Mouse (Mus musculus) hindbrain, embryonic 16.5 days (tissue): Measurements from ENCODE around the gene 6330409D20Rik. TPM values are rescaled to one million over a fixed set of nuclear protein-coding genes. Genes with fewer than 3 reads are reported as not detected.

Experiments used
- ATAC-seq: fragments of 200-750 bp; cut with Nextera tagmentation; 2 replicates; pipeline ENCODE4 v1.8.0; 2017; ENCODE audit warnings: moderate TSS enrichment, moderate library complexity
- H3K27ac ChIP-seq: fragments of 300-500 bp; sonication (generic); 2 replicates; pipeline ENCODE4 v1.5.1; 2014; ENCODE audit warnings: low read depth, mild to moderate bottlenecking, control low read depth, low read length, moderate library complexity
- H3K27me3 ChIP-seq: fragments of 300-500 bp; sonication (generic); replicated peaks from 2 replicates; pipeline ENCODE4 v1.6.1; 2014; ENCODE audit warnings: low read length; ENCODE audit not compliant: control insufficient read depth, insufficient read depth
- H3K36me3 ChIP-seq: fragments of 300-500 bp; sonication (generic); 2 replicates; pipeline ENCODE4 v1.6.1; 2014; ENCODE audit warnings: mild to moderate bottlenecking, low read length, moderate library complexity, mixed read lengths; ENCODE audit not compliant: control insufficient read depth, insufficient read depth
- H3K4me1 ChIP-seq: fragments of 300-500 bp; sonication (generic); 2 replicates; pipeline ENCODE4 v1.6.1; 2014; ENCODE audit warnings: low read depth, low read length; ENCODE audit not compliant: control insufficient read depth, insufficient read depth
- H3K4me2 ChIP-seq: fragments of 300-500 bp; sonication (generic); 2 replicates; pipeline ENCODE4 v1.6.1; 2014; ENCODE audit warnings: mild to moderate bottlenecking, low read length, control low read depth, moderate library complexity
- H3K4me3 ChIP-seq: fragments of 300-500 bp; sonication (generic); 2 replicates; pipeline ENCODE4 v1.5.1; 2014; ENCODE audit warnings: mild to moderate bottlenecking, low read length, control low read depth, moderate library complexity
- H3K9ac ChIP-seq: fragments of 300-500 bp; sonication (generic); 2 replicates; pipeline ENCODE4 v1.6.1; 2014; ENCODE audit warnings: low read depth, mild to moderate bottlenecking, control low read depth, low read length, moderate library complexity
- H3K9me3 ChIP-seq: fragments of 300-500 bp; sonication (generic); 2 replicates; pipeline ENCODE4 v1.6.1; 2014; ENCODE audit warnings: mild to moderate bottlenecking, low read length, moderate library complexity; ENCODE audit not compliant: control insufficient read depth
- WGBS: fragments of 180-500 bp; shearing (Covaris S2); extraction: QIAGEN DNeasy Blood & Tissue Kit; methylation state at CpG from one replicate; pipeline ENCODE4 v1.1.7; 2014; 5-methylcytosine and 5-hydroxymethylcytosine counted together
- polyA plus RNA-seq: library from polyadenylated mRNA; unstranded; fragments of >200 nt; fragmentation: Nextera tagmentation; extraction: Ambion mirVana; gene quantifications from 2 replicates; pipeline ENCODE4 v1.2.1, GENCODE M21; 2015

6330409D20Rik gene
- polyA plus RNA-seq, 1 experiment from 2014 or later = 2.6 TPM

GRCm38 (mm10) chr2:32749082-32749481, 8.3 kb upstream of the 6330409D20Rik start:
- ATAC-seq = no peak
- Histone ChIP-seq H3K9me3 (no peaks in the 10 kb centered on the region), H3K4me1 (peaks cover 6% of the 10 kb centered on the region), H3K4me2 (no peak overlapping the region), H3K27me3 (no peaks in the 10 kb centered on the region), H3K4me3 (no peak overlapping the region), H3K9ac (no peak overlapping the region), H3K27ac (no peak overlapping the region), H3K36me3 (peaks cover 49% of the 10 kb centered on the region)
- 88% methylated on average over 16 of the region's 16 CpGs for WGBS

GRCm38 (mm10) chr2:32744272-32744982, 3.6 kb upstream of the 6330409D20Rik start:
- peaks cover 19% of the 10 kb centered on the region for H3K4me1 ChIP-seq
- peaks cover 35% of the 10 kb centered on the region for H3K36me3 ChIP-seq
- H3K27me3 ChIP-seq = no peaks in the 10 kb centered on the region
- H3K27ac ChIP-seq = no peak overlapping the region
- H3K4me3 ChIP-seq = no peak overlapping the region
- H3K4me2 ChIP-seq = no peak overlapping the region
- no peak overlapping the region; the same call in 1 of the 2 replicates for H3K9ac ChIP-seq
- 73% methylated on average over 15 of the region's 15 CpGs for WGBS
- H3K9me3 ChIP-seq = no peaks in the 10 kb centered on the region
- no peak for ATAC-seq

- 7% methylated on average over 18 of the region's 18 CpGs for WGBS
- H3K27ac ChIP-seq = peak overlapping the region; percentile 86
- H3K9me3 ChIP-seq = no peaks in the 10 kb centered on the region
- peak overlapping the region; percentile 81 for H3K4me3 ChIP-seq
- peaks cover 19% of the 10 kb centered on the region for H3K36me3 ChIP-seq
- H3K4me1 ChIP-seq = peaks cover 19% of the 10 kb centered on the region
- no peaks in the 10 kb centered on the region for H3K27me3 ChIP-seq
- peak overlapping the region; percentile 90 for H3K9ac ChIP-seq
- H3K4me2 ChIP-seq = peak overlapping the region; percentile 64
- ATAC-seq = peak; percentile 93
These were observed 1.3 kb upstream of the 6330409D20Rik start for GRCm38 (mm10) chr2:32742173-32742531.

- Histone ChIP-seq H3K4me1 (peaks cover 19% of the 10 kb centered on the region), H3K9ac (peak overlapping the region; percentile 90), H3K27ac (peak overlapping the region; percentile 86), H3K4me2 (peak overlapping the region; percentile 64), H3K4me3 (peak overlapping the region; percentile 81), H3K36me3 (peaks cover 13% of the 10 kb centered on the region), H3K27me3 (no peaks in the 10 kb centered on the region), H3K9me3 (no peaks in the 10 kb centered on the region)
- peak; percentile 58 for ATAC-seq
- WGBS = under 1% methylated on average over 56 of the region's 58 CpGs
These were observed 707 bp upstream of the 6330409D20Rik start for GRCm38 (mm10) chr2:32741273-32742172.

- H3K27ac ChIP-seq = no peak overlapping the region
- H3K4me3 ChIP-seq = no peak overlapping the region
- no peak overlapping the region for H3K4me2 ChIP-seq
- peaks cover 19% of the 10 kb centered on the region for H3K4me1 ChIP-seq
- 66% methylated on average over 4 of the region's 4 CpGs for WGBS
- no peaks in the 10 kb centered on the region for H3K36me3 ChIP-seq
- no peak for ATAC-seq
- no peaks in the 10 kb centered on the region for H3K27me3 ChIP-seq
- no peak overlapping the region for H3K9ac ChIP-seq
- no peaks in the 10 kb centered on the region for H3K9me3 ChIP-seq
These were observed 1.5 kb downstream of the 6330409D20Rik start for GRCm38 (mm10) chr2:32739311-32739710.

GRCm38 (mm10) chr2:32737008-32737407, 3.8 kb downstream of the 6330409D20Rik start:
- Histone ChIP-seq H3K9ac (no peak overlapping the region), H3K4me3 (no peak overlapping the region), H3K27me3 (no peaks in the 10 kb centered on the region), H3K4me1 (peaks cover 5% of the 10 kb centered on the region), H3K9me3 (no peaks in the 10 kb centered on the region), H3K4me2 (no peak overlapping the region), H3K36me3 (no peaks in the 10 kb centered on the region), H3K27ac (no peak overlapping the region)
- 58% methylated on average over 6 of the region's 6 CpGs for WGBS
- no peak for ATAC-seq

- ATAC-seq = no peak
- H3K4me1 ChIP-seq = peaks cover 5% of the 10 kb centered on the region
- no peak overlapping the region; the same call in 1 of the 2 replicates for H3K9ac ChIP-seq
- H3K27ac ChIP-seq = no peak overlapping the region
- H3K4me2 ChIP-seq = no peak overlapping the region
- WGBS = 27% methylated on average over 3 of the region's 3 CpGs
- H3K4me3 ChIP-seq = no peak overlapping the region
- H3K9me3 ChIP-seq = no peaks in the 10 kb centered on the region
- H3K36me3 ChIP-seq = no peaks in the 10 kb centered on the region
- H3K27me3 ChIP-seq = no peaks in the 10 kb centered on the region
These were observed 4.4 kb downstream of the 6330409D20Rik start for GRCm38 (mm10) chr2:32736306-32736829.

GRCm38 (mm10) chr2:32734933-32735332, 5.9 kb downstream of the 6330409D20Rik start:
- no peak overlapping the region for H3K9ac ChIP-seq
- H3K27me3 ChIP-seq = no peaks in the 10 kb centered on the region
- no peak overlapping the region for H3K4me2 ChIP-seq
- H3K27ac ChIP-seq = no peak overlapping the region
- H3K9me3 ChIP-seq = no peaks in the 10 kb centered on the region
- ATAC-seq = no peak
- H3K36me3 ChIP-seq = no peaks in the 10 kb centered on the region
- H3K4me1 ChIP-seq = no peaks in the 10 kb centered on the region
- H3K4me3 ChIP-seq = no peak overlapping the region
- 52% methylated on average over 4 of the region's 4 CpGs for WGBS

- H3K9ac ChIP-seq = no peak overlapping the region
- no peak overlapping the region for H3K4me3 ChIP-seq
- H3K27me3 ChIP-seq = no peaks in the 10 kb centered on the region
- H3K4me1 ChIP-seq = no peaks in the 10 kb centered on the region
- H3K9me3 ChIP-seq = no peaks in the 10 kb centered on the region
- no peaks in the 10 kb centered on the region for H3K36me3 ChIP-seq
- ATAC-seq = no peak
- H3K4me2 ChIP-seq = no peak overlapping the region
- no peak overlapping the region for H3K27ac ChIP-seq
- WGBS = 37% methylated on average over 4 of the region's 4 CpGs
These were observed 6.3 kb downstream of the 6330409D20Rik start for GRCm38 (mm10) chr2:32734480-32734879.
